8 mouse cellular contexts compared by ENCODE assay signal in the genomic region with DNA sequence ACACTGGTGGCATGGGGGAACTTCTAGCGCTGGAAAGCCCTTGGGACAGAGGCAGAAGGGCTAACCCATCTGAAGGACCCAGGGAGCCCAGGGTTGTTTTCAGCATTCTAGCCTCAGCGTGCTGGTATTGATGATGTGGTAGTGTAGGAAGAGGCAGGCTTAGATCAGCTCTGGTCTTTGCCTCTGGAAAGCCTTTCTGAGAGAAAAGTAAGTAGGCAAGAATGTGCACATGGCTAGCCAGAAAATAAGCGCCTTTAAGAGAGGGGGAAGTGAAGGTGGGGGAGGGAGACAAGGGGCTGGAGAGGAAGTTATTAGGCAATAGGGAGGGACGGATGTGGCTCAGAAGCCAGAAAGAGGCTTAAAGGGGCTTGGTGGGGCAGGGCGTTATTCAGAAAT. TPM values are rescaled to one million over a fixed set of nuclear protein-coding genes. Genes with fewer than 3 reads are reported as not detected.
A peak's percentile ranks its signal among the peaks of the same experiment; 100 is the strongest.
DNase-seq lines count a peak whose midpoint lies in the region; ATAC-seq and TF ChIP-seq lines count a peak whose summit lies in the region.

No protein-coding gene starts in this region.

- WGBS in heart, embryonic 14.5 days = 10% methylated on average over 5 of the region's 5 CpGs
- WGBS in limb, embryonic 14.5 days = 13% methylated on average over 5 of the region's 5 CpGs
- WGBS in midbrain, embryonic 14.5 days = 15% methylated on average over 5 of the region's 5 CpGs

- H3K27me3 ChIP-seq in heart, embryonic 14.5 days (ENCODE audit: control insufficient read depth, insufficient read depth, low read length) = no peaks in the 10 kb centered on the region
- H3K27me3 ChIP-seq in limb, embryonic 14.5 days (ENCODE audit: control insufficient read depth, insufficient read depth, low read length) = no peaks in the 10 kb centered on the region
- H3K27me3 ChIP-seq in midbrain, embryonic 14.5 days (ENCODE audit: control insufficient read depth, insufficient read depth, low read length) = no peaks in the 10 kb centered on the region

- H3K4me3 ChIP-seq in brown adipose tissue, adult 24 weeks (ENCODE audit: insufficient read depth, low read depth, low read length) = peak overlapping the region; percentile 61
- H3K4me3 ChIP-seq in heart, embryonic 14.5 days (ENCODE audit: control insufficient read depth in 1 of 2, insufficient read depth in 1 of 2, low read depth in 1 of 2, low read length in 2 of 2) = peak overlapping the region; percentile 51 to 55
- H3K4me3 ChIP-seq in limb, embryonic 14.5 days (replicated peaks; ENCODE audit: low read length) = peak overlapping the region; percentile 37
- H3K4me3 ChIP-seq in midbrain, embryonic 14.5 days (replicated peaks; ENCODE audit: low read depth, low read length) = peak overlapping the region; percentile 29

- no peak for TF ChIP-seq POLR2A in limb, embryonic 14.5 days (IDR thresholded peaks at IDR 0.05; ENCODE audit: borderline replicate concordance, extremely low read depth, insufficient read depth, insufficient read length)

- peak overlapping the region; percentile 75 for H3K9ac ChIP-seq in heart, embryonic 14.5 days (ENCODE audit: low read length)
- H3K9ac ChIP-seq in limb, embryonic 14.5 days (ENCODE audit: low read depth, low read length, severe bottlenecking) = peak overlapping the region; percentile 49
- H3K9ac ChIP-seq in midbrain, embryonic 14.5 days (replicated peaks; ENCODE audit: low read length) = peak overlapping the region; percentile 39

- H3K27ac ChIP-seq in brown adipose tissue, adult 24 weeks (replicated peaks; ENCODE audit: low read depth, low read length) = peak overlapping the region; percentile 91
- H3K27ac ChIP-seq in heart, embryonic 14.5 days (replicated peaks in 1 of 2; ENCODE audit: control insufficient read depth in 1 of 2, insufficient read depth in 1 of 2, low read depth in 2 of 2, low read length in 2 of 2) = peak overlapping the region; percentile 76 to 80
- H3K27ac ChIP-seq in limb, embryonic 14.5 days (replicated peaks; ENCODE audit: low read depth, low read length) = peak overlapping the region; percentile 58; the same call in 1 of the 2 replicates
- H3K27ac ChIP-seq in midbrain, embryonic 14.5 days (replicated peaks; ENCODE audit: low read depth, low read length) = no peak overlapping the region

- DNase-seq in gastrocnemius, postnatal 14 days = peak; percentile 15
- DNase-seq in gastrocnemius, adult 8-10 months (ENCODE audit: low spot score in 2 of 2) = no peak
- no peak for DNase-seq in limb, embryonic 14.5 days (ENCODE audit: low spot score)
- DNase-seq in midbrain, embryonic 14.5 days = peak; percentile 8
- no peak for DNase-seq in testis, postnatal 10 days (ENCODE audit: low spot score)
- no peak for DNase-seq in layer of hippocampus, postnatal 36 days

- H3K4me2 ChIP-seq in heart, embryonic 14.5 days (ENCODE audit: low read length) = peak overlapping the region; percentile 83
- H3K4me2 ChIP-seq in limb, embryonic 14.5 days (replicated peaks; ENCODE audit: low read depth, low read length, severe bottlenecking) = peak overlapping the region; percentile 53
- H3K4me2 ChIP-seq in midbrain, embryonic 14.5 days (ENCODE audit: low read length) = peak overlapping the region; percentile 55

- ATAC-seq in heart, embryonic 14.5 days (ENCODE audit: insufficient number of reproducible peaks, insufficient read depth, low FRiP score, low read depth) = no peak
- ATAC-seq in limb, embryonic 14.5 days (ENCODE audit: low FRiP score, low read depth) = no peak
- no peak for ATAC-seq in midbrain, embryonic 14.5 days (ENCODE audit: low FRiP score, low TSS enrichment)

- H3K4me1 ChIP-seq in brown adipose tissue, adult 24 weeks (ENCODE audit: control insufficient read depth, insufficient read depth, insufficient read length, low read length) = peaks cover 4% of the 10 kb centered on the region
- H3K4me1 ChIP-seq in heart, embryonic 14.5 days (ENCODE audit: control insufficient read depth in 2 of 2, insufficient read depth in 2 of 2, low read length in 2 of 2) = peaks cover 5 to 11% of the 10 kb centered on the region in 2 experiments; a peak in 3 of 4 replicates
- peaks cover 16% of the 10 kb centered on the region for H3K4me1 ChIP-seq in limb, embryonic 14.5 days (ENCODE audit: control insufficient read depth, insufficient read depth, low read length)
- H3K4me1 ChIP-seq in midbrain, embryonic 14.5 days (ENCODE audit: control insufficient read depth, insufficient read depth, low read length) = peaks cover 9% of the 10 kb centered on the region; the same call in 1 of the 2 replicates

- intact Hi-C loops in gastrocnemius, postnatal 14 days (cut with DNase I; ENCODE audit: low total_unique reads) = no loop called here

- H3K36me3 ChIP-seq in heart, embryonic 14.5 days (ENCODE audit: control insufficient read depth, insufficient read depth, low read length) = peaks cover 21% of the 10 kb centered on the region
- H3K36me3 ChIP-seq in limb, embryonic 14.5 days (ENCODE audit: control insufficient read depth, insufficient read depth, low read length) = 0 out of 2 replicates have a peak, but pooled peaks cover 4% of the 10 kb centered on the region
- no peaks in the 10 kb centered on the region for H3K36me3 ChIP-seq in midbrain, embryonic 14.5 days (ENCODE audit: control insufficient read depth, insufficient read depth, low read length)

- H3K9me3 ChIP-seq in heart, embryonic 14.5 days (ENCODE audit: control insufficient read depth, low read length) = no peaks in the 10 kb centered on the region
- no peaks in the 10 kb centered on the region for H3K9me3 ChIP-seq in limb, embryonic 14.5 days (ENCODE audit: control insufficient read depth, low read length)
- no peaks in the 10 kb centered on the region for H3K9me3 ChIP-seq in midbrain, embryonic 14.5 days (ENCODE audit: control insufficient read depth, low read length)

RNA-seq across cellular contexts. Expression of a gene that starts 25.8 kb away (rescaled TPM):
- total RNA-seq in gastrocnemius, postnatal 14 days (2021) = not detected
- not detected for total RNA-seq in gastrocnemius, adult 8-10 months (2022)
- not detected in 2 replicates for polyA plus RNA-seq in brown adipose tissue, adult 24 weeks (2012; ENCODE audit: insufficient read depth, insufficient read length, missing spikeins)
- not detected in 2 replicates for polyA plus RNA-seq in heart, embryonic 14.5 days (2014; fragmentation: Nextera tagmentation; extraction: Ambion mirVana)
- 0.04 and 0.08 TPM in 2 replicates for polyA plus RNA-seq in limb, embryonic 14.5 days (2012; rRNA removed)
- polyA plus RNA-seq in limb, embryonic 14.5 days (2014; fragmentation: Nextera tagmentation; extraction: Ambion mirVana) = 0.33 TPM in 1 of 2 replicates, not detected in the other
- 0.12 TPM in 1 of 2 replicates, not detected in the other for polyA plus RNA-seq in midbrain, embryonic 14.5 days (2014; fragmentation: Nextera tagmentation; extraction: Ambion mirVana)
- total RNA-seq in layer of hippocampus, postnatal 36 days (2021) = not detected

RNA-seq across cellular contexts. Expression of a gene that starts 28.5 kb away (rescaled TPM):
- 1 to 10 TPM; 3.9 to 5.5 TPM for total RNA-seq in gastrocnemius, postnatal 14 days (2021)
- total RNA-seq in gastrocnemius, adult 8-10 months (2022) = 1 to 10 TPM in 3 of 4 experiments, under 1 TPM in 1; 0.92 to 1.9 (median 1.2) TPM
- 4.5 and 4.8 TPM in 2 replicates for polyA plus RNA-seq in brown adipose tissue, adult 24 weeks (2012; ENCODE audit: insufficient read depth, insufficient read length, missing spikeins)
- polyA plus RNA-seq in heart, embryonic 14.5 days (2014; fragmentation: Nextera tagmentation; extraction: Ambion mirVana) = 16.2 and 19.4 TPM in 2 replicates
- polyA plus RNA-seq in limb, embryonic 14.5 days (2012; rRNA removed) = 11.0 and 17.1 TPM in 2 replicates
- polyA plus RNA-seq in limb, embryonic 14.5 days (2014; fragmentation: Nextera tagmentation; extraction: Ambion mirVana) = 23.8 and 25.1 TPM in 2 replicates
- polyA plus RNA-seq in midbrain, embryonic 14.5 days (2014; fragmentation: Nextera tagmentation; extraction: Ambion mirVana) = 4.5 and 8.3 TPM in 2 replicates
- total RNA-seq in layer of hippocampus, postnatal 36 days (2021) = 1 to 10 TPM; 1.3 to 1.6 TPM

RNA-seq across cellular contexts. Expression of a gene that starts 59.1 kb away (rescaled TPM):
- under 1 TPM in 1 of 2 experiments, not detected in 1; 0.06 TPM for total RNA-seq in gastrocnemius, postnatal 14 days (2021)
- under 1 TPM in 1 of 4 experiments, not detected in 3; 0.40 TPM for total RNA-seq in gastrocnemius, adult 8-10 months (2022)
- not detected in 2 replicates for polyA plus RNA-seq in brown adipose tissue, adult 24 weeks (2012; ENCODE audit: insufficient read depth, insufficient read length, missing spikeins)
- polyA plus RNA-seq in heart, embryonic 14.5 days (2014; fragmentation: Nextera tagmentation; extraction: Ambion mirVana) = not detected in 2 replicates
- polyA plus RNA-seq in limb, embryonic 14.5 days (2012; rRNA removed) = 0.04 TPM in 1 of 2 replicates, not detected in the other
- polyA plus RNA-seq in limb, embryonic 14.5 days (2014; fragmentation: Nextera tagmentation; extraction: Ambion mirVana) = not detected in 2 replicates
- not detected in 2 replicates for polyA plus RNA-seq in midbrain, embryonic 14.5 days (2014; fragmentation: Nextera tagmentation; extraction: Ambion mirVana)
- total RNA-seq in layer of hippocampus, postnatal 36 days (2021) = under 1 TPM; 0.17 to 0.28 TPM

Comparison
In these comparisons a context has a peak if more than half of its experiments do, and no peak if none do; other contexts are left out.
1. DNase-seq: peak in gastrocnemius, postnatal 14 days (single experiment) and midbrain, embryonic 14.5 days (single experiment); none in gastrocnemius, adult 8-10 months (0 of 2), limb, embryonic 14.5 days (single experiment), testis, postnatal 10 days (single experiment) and layer of hippocampus, postnatal 36 days (0 of 2).
2. Peak in every context shown above with its lines, with median percentiles within 50 percentile points of each other: H3K4me3 ChIP-seq, H3K4me2 ChIP-seq and H3K9ac ChIP-seq.